Mouse (Mus musculus): ENCODE measurements around the gene Pi4ka.

GRCm38 (mm10) chr16:17312531-17312930 is 93.6 kb downstream of the Pi4ka start:
- TF ChIP-seq POLR2A (IDR thresholded peaks at IDR 0.05; ENCODE audit: insufficient read depth, low read length), result no peak
- TF ChIP-seq CTCF (IDR thresholded peaks at IDR 0.05; ENCODE audit: low read depth, low read length), result no peak
